Mouse (Mus musculus) mouse trophoblast stem cell (cell line): ENCODE data around the gene Mrm2.

ENCODE experiments used
- in situ Hi-C, 2 experiments: fragments of 300-500 bp; cut with MseI, MboI; formaldehyde crosslinking; loops; 2 replicates in 1 of 2; 3 replicates in 1 of 2; pipeline ENCODE4 v1.15.1; 2025

The Mrm2 gene

GRCm38 (mm10) chr5:140342880-140343279 is 11.2 kb upstream of the Mrm2 start:
- in situ Hi-C loops, result no loop called here

- in situ Hi-C loops, result no loop called here
Observed at GRCm38 (mm10) chr5:140339836-140340235, 8.1 kb upstream of the Mrm2 start.

GRCm38 (mm10) chr5:140338779-140339178 is 7.1 kb upstream of the Mrm2 start:
- in situ Hi-C loops, result no loop called here

GRCm38 (mm10) chr5:140336680-140337079 is 5.0 kb upstream of the Mrm2 start:
- in situ Hi-C loops, result no loop called here

- in situ Hi-C loops, result no loop called here
Observed at GRCm38 (mm10) chr5:140333631-140334030, 1.9 kb upstream of the Mrm2 start.

- in situ Hi-C loops, result no loop called here
Observed at GRCm38 (mm10) chr5:140332519-140332918, 821 bp upstream of the Mrm2 start.

- in situ Hi-C loops, result no loop called here
Observed at GRCm38 (mm10) chr5:140324058-140324457, 7.6 kb downstream of the Mrm2 start.

- in situ Hi-C loops, result no loop called here
Observed at GRCm38 (mm10) chr5:140321756-140322575, 9.7 kb downstream of the Mrm2 start.

GRCm38 (mm10) chr5:140321042-140321755 is 10.5 kb downstream of the Mrm2 start, which contains the start of the genes Mad1l1 and Nudt1:
Gene Mad1l1 (minus strand): TSS chr5:140321552.
Gene Nudt1 (plus strand): TSS chr5:140321656.
- in situ Hi-C loops, result no loop called here

- in situ Hi-C loops, result no loop called here
Observed at GRCm38 (mm10) chr5:140316716-140317115, 15.0 kb downstream of the Mrm2 start.

GRCm38 (mm10) chr5:140307602-140308001 is 24.1 kb downstream of the Mrm2 start:
- in situ Hi-C loops, result no loop called here

GRCm38 (mm10) chr5:140306016-140306415 is 25.7 kb downstream of the Mrm2 start:
- in situ Hi-C loops, result no loop called here

GRCm38 (mm10) chr5:140298291-140298690 is 33.4 kb downstream of the Mrm2 start:
- in situ Hi-C loops, result no loop called here

- in situ Hi-C loops, result no loop called here
Observed at GRCm38 (mm10) chr5:140292152-140292551, 39.5 kb downstream of the Mrm2 start.

- in situ Hi-C loops, result no loop called here
Observed at GRCm38 (mm10) chr5:140289161-140289560, 42.5 kb downstream of the Mrm2 start.

GRCm38 (mm10) chr5:140288287-140288686 is 43.4 kb downstream of the Mrm2 start:
- in situ Hi-C loops, result no loop called here

- in situ Hi-C loops, result no loop called here
Observed at GRCm38 (mm10) chr5:140284761-140285160, 46.9 kb downstream of the Mrm2 start.

- in situ Hi-C loops, result no loop called here
Observed at GRCm38 (mm10) chr5:140284011-140284410, 47.7 kb downstream of the Mrm2 start.

- in situ Hi-C loops, result no loop called here
Observed at GRCm38 (mm10) chr5:140282900-140283299, 48.8 kb downstream of the Mrm2 start.

GRCm38 (mm10) chr5:140282376-140282775 is 49.3 kb downstream of the Mrm2 start:
- in situ Hi-C loops, result no loop called here

GRCm38 (mm10) chr5:140280205-140280604 is 51.5 kb downstream of the Mrm2 start:
- in situ Hi-C loops, result no loop called here
